Mouse (Mus musculus) kidney, postnatal 4 days (tissue): ENCODE data around the gene Gm16429.
"Not testable (repeated sequence)": the region's sequence is repeated elsewhere in the genome, so short reads cannot be mapped to it uniquely, and the experiment has no call there.

ENCODE experiments used
- DNase-seq, 2 experiments: peaks; one replicate each; pipeline ENCODE4 v3.0.0; 2021; ENCODE audit warnings: mixed read lengths in 2 of 2

Gene Gm16429

DNA sequence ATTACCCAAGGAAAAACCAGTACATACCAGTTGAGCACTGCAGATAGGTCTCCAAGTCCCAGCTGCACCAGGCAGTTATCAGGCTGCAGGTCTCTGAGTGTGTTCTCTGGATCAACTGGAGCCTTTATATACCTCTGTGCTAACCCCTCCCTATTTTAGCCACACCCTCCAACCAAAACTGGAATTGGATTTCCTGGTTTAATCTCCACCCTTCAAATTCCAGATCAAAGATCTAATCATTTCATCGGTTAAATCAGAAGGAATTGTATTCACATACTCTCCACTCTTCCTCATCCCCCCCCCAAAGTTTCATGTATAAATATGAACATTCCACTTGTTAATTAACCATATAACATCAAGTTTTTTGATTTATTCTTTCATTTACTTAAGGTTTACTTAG lies at the start of gene Gm16429:
TSS of gene Gm16429 (minus strand) at position 101 of the 400 bp plus-strand sequence.
- not testable (repeated sequence) for DNase-seq
